9 mouse cellular contexts compared by ENCODE assay signal in genomic region chr16:93006321-93006984, GRCm38 (mm10).
DNase-seq lines count a peak whose midpoint lies in the region; ATAC-seq lines count a peak whose summit lies in the region.
"Had no signal": no experiment of that assay in that cellular context is flagged by ENCODE, and none has a peak within 500 bp of the region (broad histone marks: within the 10 kb centered on the region; RNA-seq: fewer than 3 reads in every experiment).

No protein-coding gene starts in this region.

- H3K4me1 ChIP-seq in liver, embryonic 11.5 days (replicated peaks; ENCODE audit: control insufficient read depth, insufficient read depth, low read length), result no peaks in the 10 kb centered on the region
- no peaks in the 10 kb centered on the region for H3K4me1 ChIP-seq in liver, embryonic 12.5 days
- H3K4me1 ChIP-seq in forebrain, embryonic 12.5 days, result peaks cover 7% of the 10 kb centered on the region
- peaks cover 15% of the 10 kb centered on the region for H3K4me1 ChIP-seq in limb, embryonic 10.5 days
- peaks cover 14% of the 10 kb centered on the region for H3K4me1 ChIP-seq in neural tube, embryonic 13.5 days (replicated peaks)
- H3K4me1 ChIP-seq: liver, embryonic 13.5 days had no signal

- peaks cover 10% of the 10 kb centered on the region for H3K27me3 ChIP-seq in liver, embryonic 11.5 days (replicated peaks; ENCODE audit: control insufficient read depth, insufficient read depth, low read length)
- peaks cover 32% of the 10 kb centered on the region for H3K27me3 ChIP-seq in liver, embryonic 12.5 days (replicated peaks)
- peaks cover 12% of the 10 kb centered on the region; the same call in 1 of the 2 replicates for H3K27me3 ChIP-seq in forebrain, embryonic 12.5 days
- peaks cover 38% of the 10 kb centered on the region for H3K27me3 ChIP-seq in limb, embryonic 10.5 days (ENCODE audit: low read depth, poor library complexity, severe bottlenecking)
- H3K27me3 ChIP-seq in neural tube, embryonic 13.5 days, result peaks cover 10% of the 10 kb centered on the region

- intact Hi-C loops in heart, postnatal 14 days (cut with DNase I), result loop anchor here (5.0 kb wide), 1 partner anchor 49 kb away; no protein-coding TSS in a partner anchor

- H3K9ac ChIP-seq in liver, embryonic 11.5 days (ENCODE audit: low read depth, low read length), result no peak overlapping the region
- no peak overlapping the region for H3K9ac ChIP-seq in liver, embryonic 12.5 days
- no peak overlapping the region; the same call in 1 of the 2 replicates for H3K9ac ChIP-seq in forebrain, embryonic 12.5 days
- H3K9ac ChIP-seq in neural tube, embryonic 13.5 days, result 0 out of 2 replicates have a peak overlapping the region, but pooled peaks have one; percentile 1
- H3K9ac ChIP-seq: liver, embryonic 13.5 days had no signal

- no peak overlapping the region for H3K4me3 ChIP-seq in liver, embryonic 11.5 days (ENCODE audit: low read depth, low read length)
- H3K4me3 ChIP-seq in liver, embryonic 12.5 days, result no peak overlapping the region
- peak overlapping the region; percentile 10; the same call in 1 of the 2 replicates for H3K4me3 ChIP-seq in forebrain, embryonic 12.5 days (replicated peaks)
- peak overlapping the region; percentile 34 for H3K4me3 ChIP-seq in limb, embryonic 10.5 days
- H3K4me3 ChIP-seq in neural tube, embryonic 13.5 days, result peak overlapping the region; percentile 5; the same call in 1 of the 2 replicates
- H3K4me3 ChIP-seq: liver, embryonic 13.5 days had no signal

- no peak for DNase-seq in liver, embryonic 11.5 days (ENCODE audit: low spot score)
- DNase-seq in heart, postnatal 14 days, result peak; percentile 37 to 58
- DNase-seq in limb, embryonic 10.5 days (ENCODE audit: low spot score), result peak; percentile 55
- DNase-seq in thymus, adult 18-20 months, result no peak
- DNase-seq in right cerebral cortex, postnatal 14 days, result no peak
- DNase-seq: liver, embryonic 13.5 days had no signal

- H3K4me2 ChIP-seq in liver, embryonic 11.5 days, result peak overlapping the region; percentile 28; the same call in 1 of the 2 replicates
- no peak overlapping the region for H3K4me2 ChIP-seq in liver, embryonic 12.5 days
- peak overlapping the region; percentile 45 for H3K4me2 ChIP-seq in forebrain, embryonic 12.5 days
- peak overlapping the region; percentile 43 for H3K4me2 ChIP-seq in neural tube, embryonic 13.5 days
- H3K4me2 ChIP-seq: liver, embryonic 13.5 days had no signal

- WGBS in liver, embryonic 11.5 days, result 19% methylated on average over 21 of the region's 21 CpGs
- 28% methylated on average over 21 of the region's 21 CpGs for WGBS in liver, embryonic 12.5 days (ENCODE audit: insufficient replicate concordance)
- WGBS in forebrain, embryonic 12.5 days, result 3% methylated on average over 21 of the region's 21 CpGs
- 2% methylated on average over 21 of the region's 21 CpGs for WGBS in limb, embryonic 10.5 days
- WGBS in neural tube, embryonic 13.5 days, result 2% methylated on average over 21 of the region's 21 CpGs

- no peak overlapping the region for H3K27ac ChIP-seq in liver, embryonic 11.5 days (ENCODE audit: low read depth, low read length)
- H3K27ac ChIP-seq in liver, embryonic 12.5 days, result no peak overlapping the region
- H3K27ac ChIP-seq in forebrain, embryonic 12.5 days, result no peak overlapping the region
- H3K27ac ChIP-seq in limb, embryonic 10.5 days, result no peak overlapping the region
- H3K27ac ChIP-seq in neural tube, embryonic 13.5 days (replicated peaks), result no peak overlapping the region
- H3K27ac ChIP-seq: liver, embryonic 13.5 days had no signal

- ATAC-seq in liver, embryonic 11.5 days (replicated peaks; ENCODE audit: low FRiP score), result no peak
- ATAC-seq in liver, embryonic 12.5 days, result no peak
- no peak for ATAC-seq in forebrain, embryonic 12.5 days (ENCODE audit: low FRiP score)
- ATAC-seq in neural tube, embryonic 13.5 days (ENCODE audit: low read depth), result no peak

- H3K9me3 ChIP-seq in liver, embryonic 11.5 days (ENCODE audit: control insufficient read depth, low read length), result peaks cover 3% of the 10 kb centered on the region; the same call in 1 of the 2 replicates
- 0 out of 2 replicates have a peak, but pooled peaks cover 3% of the 10 kb centered on the region for H3K9me3 ChIP-seq in liver, embryonic 12.5 days (replicated peaks)
- H3K9me3 ChIP-seq in forebrain, embryonic 12.5 days, result no peaks in the 10 kb centered on the region
- no peaks in the 10 kb centered on the region for H3K9me3 ChIP-seq in limb, embryonic 10.5 days (replicated peaks)
- H3K9me3 ChIP-seq in neural tube, embryonic 13.5 days, result no peaks in the 10 kb centered on the region
- H3K9me3 ChIP-seq: liver, embryonic 13.5 days had no signal

- no peaks in the 10 kb centered on the region for H3K36me3 ChIP-seq in liver, embryonic 11.5 days (ENCODE audit: control insufficient read depth, insufficient read depth, low read length)
- H3K36me3 ChIP-seq in liver, embryonic 12.5 days, result no peaks in the 10 kb centered on the region
- no peaks in the 10 kb centered on the region for H3K36me3 ChIP-seq in forebrain, embryonic 12.5 days (replicated peaks)
- no peaks in the 10 kb centered on the region for H3K36me3 ChIP-seq in limb, embryonic 10.5 days
- H3K36me3 ChIP-seq in neural tube, embryonic 13.5 days, result no peaks in the 10 kb centered on the region
- H3K36me3 ChIP-seq: liver, embryonic 13.5 days had no signal

Comparison
In these comparisons a context has a peak if more than half of its experiments do, and no peak if none do; other contexts are left out.
1. DNase-seq: peak in heart, postnatal 14 days (2 of 2) and limb, embryonic 10.5 days (single experiment); none in liver, embryonic 11.5 days (single experiment), thymus, adult 18-20 months (0 of 2) and right cerebral cortex, postnatal 14 days (single experiment).
2. H3K4me3 ChIP-seq: peak in forebrain, embryonic 12.5 days (single experiment), limb, embryonic 10.5 days (single experiment) and neural tube, embryonic 13.5 days (single experiment); none in liver, embryonic 11.5 days (single experiment) and liver, embryonic 12.5 days (single experiment).